Mouse (Mus musculus): ENCODE data around the gene 1700023F06Rik. TPM values are rescaled to one million over a fixed set of nuclear protein-coding genes. Genes with fewer than 3 reads are reported as not detected.

1700023F06Rik gene
- 0.89 and 1.2 TPM in 2 replicates for polyA plus RNA-seq (2014; fragmentation: Nextera tagmentation; extraction: Ambion mirVana)

DNA sequence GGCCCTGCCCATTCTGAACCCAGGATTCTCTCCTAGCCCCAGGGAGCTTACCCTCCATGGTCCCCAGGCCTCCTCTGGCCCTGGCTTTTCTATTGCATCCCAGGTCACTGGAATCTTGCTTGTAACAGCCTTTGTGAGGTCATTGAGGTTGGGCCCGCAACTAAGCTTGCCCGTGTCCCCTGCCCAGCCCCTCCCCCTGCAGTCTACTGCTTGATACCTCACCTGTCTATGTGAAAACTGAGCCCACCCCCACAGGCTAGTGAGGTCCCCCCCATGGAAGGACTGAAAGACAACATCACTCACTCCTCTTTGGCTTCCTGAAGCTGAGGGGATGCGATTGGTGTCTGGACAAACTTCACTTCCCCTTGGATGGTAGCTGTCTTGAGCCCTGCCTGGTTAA, at the start of gene 1700023F06Rik:
Gene 1700023F06Rik (minus strand): TSS at position 101 of the 400 bp plus-strand sequence.
- DNase-seq (no peak), ATAC-seq (ENCODE audit: insufficient read depth) (no peak)
- 82% methylated on average over 3 of the region's 3 CpGs for WGBS
- no peak within 1 kb of the TSS for H3K9ac ChIP-seq
- no peaks in the 10 kb centered on the region for H3K9me3 ChIP-seq (ENCODE audit: low read depth, low read length)
- H3K4me3 ChIP-seq (ENCODE audit: low read depth, low read length), result no peak within 1 kb of the TSS
- H3K4me2 ChIP-seq, result no peak within 1 kb of the TSS
- TF ChIP-seq CTCF (IDR thresholded peaks at IDR 0.05; ENCODE audit: low read depth), result no peak
- H3K27ac ChIP-seq (ENCODE audit: low read depth), result no peak within 1 kb of the TSS
- no peaks in the 10 kb centered on the region for H3K27me3 ChIP-seq (ENCODE audit: insufficient read depth, low read length)
- no peaks in the 10 kb centered on the region for H3K4me1 ChIP-seq (ENCODE audit: insufficient read depth)
- no peaks in the 10 kb centered on the region for H3K36me3 ChIP-seq (ENCODE audit: insufficient read depth)

DNA sequence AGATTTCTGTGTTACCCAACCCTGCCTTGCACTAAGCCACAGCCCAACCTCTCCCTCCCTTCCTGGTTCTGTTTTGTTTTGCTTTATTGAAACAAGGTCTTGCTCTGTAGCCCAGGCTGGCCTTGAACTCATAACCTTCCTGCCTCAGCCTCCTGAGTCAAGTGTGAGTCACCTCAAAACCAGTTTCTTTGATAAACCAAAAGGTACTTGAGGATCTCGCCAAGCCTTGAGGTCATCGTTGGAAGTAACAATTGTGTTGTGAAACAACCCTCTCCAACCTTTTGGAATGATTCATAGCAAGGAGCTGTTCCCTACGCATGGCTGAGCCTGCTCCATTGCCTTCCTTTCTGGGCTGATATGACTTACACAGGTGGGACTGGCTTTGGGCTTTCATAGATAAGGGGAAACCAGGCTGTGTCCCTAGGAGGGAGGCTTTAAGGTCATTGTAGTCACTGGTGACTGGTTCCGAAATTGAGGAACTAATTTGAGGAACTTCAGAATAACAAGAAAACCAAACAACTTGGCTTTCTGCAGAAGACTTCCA, 49.7 kb upstream of the 1700023F06Rik start:
- ATAC-seq (ENCODE audit: insufficient read depth), result no peak
- TF ChIP-seq CTCF (IDR thresholded peaks at IDR 0.05; ENCODE audit: low read depth), result no peak

DNA sequence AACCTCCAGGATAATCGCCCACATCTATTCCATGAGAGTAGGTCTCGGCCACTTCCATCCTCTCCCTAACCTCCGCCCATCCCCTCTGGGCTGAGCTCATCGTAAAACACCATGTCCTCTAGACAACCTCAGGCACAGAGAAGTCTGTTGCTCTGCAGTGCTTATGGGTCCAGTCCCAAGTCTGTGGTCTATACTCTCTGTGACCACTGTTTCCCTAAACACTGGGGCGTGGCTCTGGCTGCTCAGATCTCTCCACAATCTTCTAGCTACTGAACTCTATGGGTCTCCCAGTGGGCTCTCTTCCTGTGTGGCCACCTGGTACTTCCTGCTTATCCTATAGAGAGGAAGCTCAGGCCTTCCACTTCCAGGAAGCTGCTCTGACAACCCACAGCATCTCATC, 45.2 kb upstream of the 1700023F06Rik start:
- WGBS, result 82% methylated on average over 5 of the region's 5 CpGs
- no peak overlapping the region for H3K4me2 ChIP-seq
- DNase-seq (no peak), ATAC-seq (ENCODE audit: insufficient read depth) (no peak; the same call in 1 of the 2 replicates)
- H3K36me3 ChIP-seq (ENCODE audit: insufficient read depth), result no peaks in the 10 kb centered on the region
- TF ChIP-seq CTCF (IDR thresholded peaks at IDR 0.05; ENCODE audit: low read depth), result no peak
- no peaks in the 10 kb centered on the region for H3K4me1 ChIP-seq (ENCODE audit: insufficient read depth)
- H3K4me3 ChIP-seq (ENCODE audit: low read depth, low read length), result no peak overlapping the region
- no peak overlapping the region for H3K9ac ChIP-seq
- H3K9me3 ChIP-seq (ENCODE audit: low read depth, low read length), result no peaks in the 10 kb centered on the region
- no peaks in the 10 kb centered on the region for H3K27me3 ChIP-seq (ENCODE audit: insufficient read depth, low read length)
- H3K27ac ChIP-seq (ENCODE audit: low read depth), result no peak overlapping the region

More for the DNA sequence above, 49.7 kb upstream of the 1700023F06Rik start:
- Histone ChIP-seq H3K4me3 (ENCODE audit: low read depth, low read length) (no peak overlapping the region), H3K27ac (ENCODE audit: low read depth) (no peak overlapping the region), H3K4me1 (ENCODE audit: insufficient read depth) (0 out of 2 replicates have a peak, but pooled peaks cover 2% of the 10 kb centered on the region), H3K4me2 (no peak overlapping the region), H3K9me3 (ENCODE audit: low read depth, low read length) (no peaks in the 10 kb centered on the region), H3K27me3 (ENCODE audit: insufficient read depth, low read length) (no peaks in the 10 kb centered on the region), H3K36me3 (ENCODE audit: insufficient read depth) (no peaks in the 10 kb centered on the region), H3K9ac (no peak overlapping the region)
- no peak for DNase-seq
- 78% methylated on average over 4 of the region's 4 CpGs for WGBS

- WGBS, result 67% methylated on average over 5 of the region's 5 CpGs
- Histone ChIP-seq H3K9ac (no peak overlapping the region), H3K9me3 (ENCODE audit: low read depth, low read length) (no peaks in the 10 kb centered on the region), H3K4me1 (ENCODE audit: insufficient read depth) (peaks cover 6% of the 10 kb centered on the region), H3K27me3 (ENCODE audit: insufficient read depth, low read length) (no peaks in the 10 kb centered on the region), H3K27ac (ENCODE audit: low read depth) (no peak overlapping the region), H3K4me3 (ENCODE audit: low read depth, low read length) (no peak overlapping the region), H3K4me2 (no peak overlapping the region), H3K36me3 (ENCODE audit: insufficient read depth) (no peaks in the 10 kb centered on the region)
- no peak for TF ChIP-seq CTCF (IDR thresholded peaks at IDR 0.05; ENCODE audit: low read depth)
- DNase-seq (no peak), ATAC-seq (ENCODE audit: insufficient read depth) (no peak)
These were observed 44.0 kb upstream of the 1700023F06Rik start for GRCm38 (mm10) chr11:103252380-103252779.

GRCm38 (mm10) chr11:103250324-103250723, 42.0 kb upstream of the 1700023F06Rik start:
- no peak overlapping the region for H3K27ac ChIP-seq (ENCODE audit: low read depth)
- peaks cover 21% of the 10 kb centered on the region for H3K4me1 ChIP-seq (ENCODE audit: insufficient read depth)
- DNase-seq, result no peak
- ATAC-seq (ENCODE audit: insufficient read depth), result no peak
- no peaks in the 10 kb centered on the region for H3K27me3 ChIP-seq (ENCODE audit: insufficient read depth, low read length)
- H3K9ac ChIP-seq, result no peak overlapping the region
- H3K4me3 ChIP-seq (ENCODE audit: low read depth, low read length), result no peak overlapping the region
- no peaks in the 10 kb centered on the region for H3K9me3 ChIP-seq (ENCODE audit: low read depth, low read length)
- WGBS, result 89% methylated on average over 3 of the region's 3 CpGs
- no peaks in the 10 kb centered on the region for H3K36me3 ChIP-seq (ENCODE audit: insufficient read depth)
- TF ChIP-seq CTCF (IDR thresholded peaks at IDR 0.05; ENCODE audit: low read depth), result no peak
- no peak overlapping the region for H3K4me2 ChIP-seq

GRCm38 (mm10) chr11:103249509-103249908, 41.2 kb upstream of the 1700023F06Rik start:
- Histone ChIP-seq H3K27me3 (ENCODE audit: insufficient read depth, low read length) (no peaks in the 10 kb centered on the region), H3K4me2 (no peak overlapping the region), H3K4me3 (ENCODE audit: low read depth, low read length) (no peak overlapping the region), H3K9me3 (ENCODE audit: low read depth, low read length) (no peaks in the 10 kb centered on the region), H3K27ac (ENCODE audit: low read depth) (0 out of 2 replicates have a peak overlapping the region, but pooled peaks have one; percentile 22), H3K36me3 (ENCODE audit: insufficient read depth) (no peaks in the 10 kb centered on the region), H3K4me1 (ENCODE audit: insufficient read depth) (peaks cover 25% of the 10 kb centered on the region), H3K9ac (no peak overlapping the region; the same call in 1 of the 2 replicates)
- 70% methylated on average over 6 of the region's 6 CpGs for WGBS
- TF ChIP-seq CTCF (IDR thresholded peaks at IDR 0.05; ENCODE audit: low read depth), result no peak
- DNase-seq, result no peak
- no peak for ATAC-seq (ENCODE audit: insufficient read depth)

DNA sequence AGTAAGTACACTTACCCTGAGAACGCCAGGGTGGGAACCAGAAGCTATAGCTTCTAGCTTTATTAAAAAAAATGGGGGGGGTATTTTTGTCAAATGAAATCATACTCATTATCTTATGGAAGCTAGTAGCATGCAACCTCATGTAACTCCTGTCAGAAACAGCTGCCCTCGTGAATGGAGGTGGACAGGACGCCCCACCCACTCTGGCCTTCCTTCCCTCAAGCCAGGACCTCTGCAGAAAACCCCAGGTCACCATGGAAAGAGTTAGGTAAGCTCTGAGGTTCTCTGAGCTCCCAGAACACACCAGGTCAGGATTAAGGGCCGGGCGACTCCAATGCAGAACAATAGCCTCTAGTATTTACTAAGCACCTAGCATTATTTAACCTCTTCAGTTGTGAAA, 40.5 kb upstream of the 1700023F06Rik start:
- Histone ChIP-seq H3K27ac (ENCODE audit: low read depth) (no peak overlapping the region), H3K4me2 (no peak overlapping the region), H3K27me3 (ENCODE audit: insufficient read depth, low read length) (no peaks in the 10 kb centered on the region), H3K36me3 (ENCODE audit: insufficient read depth) (no peaks in the 10 kb centered on the region), H3K9ac (no peak overlapping the region), H3K4me3 (ENCODE audit: low read depth, low read length) (no peak overlapping the region), H3K4me1 (ENCODE audit: insufficient read depth) (peaks cover 25% of the 10 kb centered on the region), H3K9me3 (ENCODE audit: low read depth, low read length) (no peaks in the 10 kb centered on the region)
- WGBS, result 62% methylated on average over 5 of the region's 5 CpGs
- TF ChIP-seq CTCF (IDR thresholded peaks at IDR 0.05; ENCODE audit: low read depth), result no peak
- no peak for ATAC-seq (ENCODE audit: insufficient read depth)
- no peak for DNase-seq

All from lung, embryonic 14.5 days (tissue).